Mouse (Mus musculus) mouse embryonic stem cell (cell line): Measurements from ENCODE around the gene Yeats2.

Experiments used
- in situ Hi-C, 2 experiments: fragments of 300-500 bp; cut with MboI; formaldehyde crosslinking; loops; 1 replicate in 1 of 2; 3 replicates in 1 of 2; pipeline ENCODE4 v1.14.3; 2019 to 2020; ENCODE audit warnings: low sequenced_read_pairs in 2 of 2, low pct_unique_long_range_greater_than_20kb in 1 of 2, mixed read lengths in 1 of 2; ENCODE audit not compliant: unreplicated experiment in 1 of 2

The Yeats2 gene

GRCm38 (mm10) chr16:20248442-20249174 lies 107.7 kb downstream of the Yeats2 start:
- in situ Hi-C loops = no loop called here

GRCm38 (mm10) chr16:20257926-20258325 lies 117.1 kb downstream of the Yeats2 start:
- in situ Hi-C loops = no loop called here

DNA sequence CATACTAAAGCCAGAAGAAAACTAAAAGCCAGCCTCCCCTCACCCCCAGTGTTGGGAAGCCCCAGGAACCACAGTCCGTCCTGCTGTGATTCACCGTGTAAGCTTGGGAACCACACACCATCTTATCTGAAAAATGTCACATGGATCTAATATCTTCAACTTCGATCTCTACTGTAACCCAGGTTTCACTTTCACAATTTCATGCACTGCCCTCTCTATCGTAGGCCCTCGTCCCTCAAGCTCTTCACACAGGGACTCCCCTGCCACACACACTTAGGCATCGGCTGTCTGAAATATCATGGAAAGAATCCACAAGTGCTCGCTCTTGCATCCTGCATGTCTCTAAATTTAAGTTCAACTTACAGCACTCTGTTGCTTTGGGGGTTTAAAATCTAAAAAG lies 124.2 kb downstream of the Yeats2 start:
- in situ Hi-C loops = no loop called here

GRCm38 (mm10) chr16:20271339-20271738 lies 130.5 kb downstream of the Yeats2 start:
- in situ Hi-C loops = no loop called here

- in situ Hi-C loops = no loop called here
These were observed 132.1 kb downstream of the Yeats2 start for GRCm38 (mm10) chr16:20272994-20273393.

DNA sequence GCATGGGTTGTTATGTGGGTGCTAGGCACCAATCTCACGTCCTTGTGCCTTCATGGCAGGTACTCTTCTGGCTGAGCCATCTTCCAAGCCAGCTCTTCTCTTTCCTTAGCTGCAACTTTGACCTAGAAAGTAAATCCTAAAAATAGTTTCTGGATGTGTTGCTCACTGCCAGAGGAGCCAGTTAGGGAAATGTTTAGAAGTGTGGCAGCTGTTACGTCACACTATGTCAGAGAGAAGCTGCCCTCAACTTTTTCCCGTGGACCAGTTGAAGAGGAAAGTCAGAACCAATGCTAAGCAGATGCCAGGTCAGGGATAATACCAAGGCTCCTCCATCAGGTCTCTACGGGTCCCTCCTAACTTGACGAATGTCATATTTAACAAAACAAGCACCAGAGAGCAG lies 138.5 kb downstream of the Yeats2 start:
- in situ Hi-C loops = no loop called here

DNA sequence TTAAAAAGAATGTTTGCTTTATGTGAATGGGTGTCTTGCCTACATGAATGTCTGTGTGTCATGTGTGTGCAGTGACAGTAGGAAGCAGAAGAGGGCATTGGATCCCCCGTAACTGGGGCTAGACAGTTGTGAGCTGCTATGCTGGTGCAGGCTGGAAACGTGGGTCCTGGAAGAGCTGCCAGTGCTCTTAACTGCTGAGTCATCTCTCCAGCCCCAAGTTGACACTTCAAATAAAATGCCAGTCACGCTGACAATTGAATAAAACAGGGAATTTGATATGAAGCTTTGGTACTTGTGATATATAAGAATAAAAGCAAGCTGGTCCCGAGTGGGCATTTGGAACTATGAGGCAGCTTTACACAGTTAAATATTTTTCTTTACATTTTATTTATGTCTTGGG lies 139.4 kb downstream of the Yeats2 start:
- in situ Hi-C loops = no loop called here
